Mouse (Mus musculus) small intestine, adult 2 months (tissue): ENCODE measurements around the gene Pfn1.

Source experiments
- CTCF ChIP-seq: fragments of 200-500 bp; IDR thresholded peaks from 2 replicates; pipeline ENCODE4 v1.5.1; 2012; ENCODE audit warnings: low read depth, mild to moderate bottlenecking, control low read depth, inconsistent platforms, low read length, moderate library complexity, mixed read lengths; ENCODE audit not compliant: insufficient replicate concordance, insufficient read length; ENCODE audit errors: extremely low read depth
- POLR2A ChIP-seq: fragments of 200-500 bp; IDR thresholded peaks from 2 replicates; pipeline ENCODE4 v1.6.1; 2012; ENCODE audit warnings: low read depth, mild to moderate bottlenecking, control low read depth, inconsistent platforms, low read length, moderate library complexity

GRCm38 (mm10) chr11:70689578-70689977 lies 35.1 kb upstream of the Pfn1 start:
- no peak for TF ChIP-seq POLR2A
- TF ChIP-seq CTCF: no peak
